Mouse (Mus musculus) ES-E14 (cell line): Measurements from ENCODE around the gene Dgat2. TPM values are rescaled to one million over a fixed set of nuclear protein-coding genes. Genes with fewer than 3 reads are reported as not detected.

ENCODE experiments used
- DNase-seq: peaks from one replicate; pipeline ENCODE4 v3.0.0-alpha.2; 2013; ENCODE audit warnings: low read depth, low spot score
- H3K27ac ChIP-seq: 2 replicates; pipeline ENCODE4 v1.5.1; 2012; ENCODE audit warnings: low read depth, mild to moderate bottlenecking, low read length, moderate library complexity, mixed read lengths; ENCODE audit not compliant: poor library complexity, insufficient read depth, severe bottlenecking
- H3K36me3 ChIP-seq: 2 replicates; pipeline ENCODE4 v1.6.1; 2012; ENCODE audit warnings: mild to moderate bottlenecking, low read length, moderate library complexity, mixed read lengths; ENCODE audit not compliant: control insufficient read depth, poor library complexity, insufficient read depth, severe bottlenecking
- H3K4me1 ChIP-seq, 2 experiments: fragments of 150-350 bp in 1 of 2; sonication (generic) in 1 of 2; 2 replicates each; pipeline ENCODE4 v1.6.1; 2012; ENCODE audit warnings: low read length in 2 of 2, mild to moderate bottlenecking in 1 of 2, mixed read lengths in 1 of 2; ENCODE audit not compliant: control insufficient read depth in 2 of 2, insufficient read depth in 2 of 2, poor library complexity in 1 of 2
- H3K4me3 ChIP-seq, 2 experiments: fragments of 150-350 bp in 1 of 2; sonication (generic) in 1 of 2; 2 replicates each; pipeline ENCODE4 v1.5.1; 2012; ENCODE audit warnings: low read length in 2 of 2, low read depth in 1 of 2, mild to moderate bottlenecking in 1 of 2, mixed read lengths in 1 of 2; ENCODE audit not compliant: insufficient read depth in 1 of 2, poor library complexity in 1 of 2, severe bottlenecking in 1 of 2
- H3K9ac ChIP-seq: 2 replicates; pipeline ENCODE4 v1.6.1; 2012; ENCODE audit warnings: low read depth, mild to moderate bottlenecking, low read length, mixed read lengths; ENCODE audit not compliant: poor library complexity, insufficient read depth, severe bottlenecking
- H3K9me3 ChIP-seq: fragments of 150-350 bp; sonication (generic); 2 replicates; pipeline ENCODE4 v1.6.1; 2012; ENCODE audit warnings: low read depth, mild to moderate bottlenecking, low read length; ENCODE audit not compliant: control insufficient read depth, insufficient read depth
- CHD2 ChIP-seq: IDR thresholded peaks from 2 replicates; pipeline ENCODE4 v1.6.1; 2014; ENCODE audit warnings: mild to moderate bottlenecking, low read depth, low read length, inconsistent platforms
- HCFC1 ChIP-seq: IDR thresholded peaks from 2 replicates; pipeline ENCODE4 v1.6.1; 2012; ENCODE audit warnings: low read length, inconsistent platforms, borderline replicate concordance; ENCODE audit not compliant: insufficient read depth
- MAFK ChIP-seq: IDR thresholded peaks from 2 replicates; pipeline ENCODE4 v1.6.1; 2014; ENCODE audit warnings: mild to moderate bottlenecking, low read depth, low read length, inconsistent platforms; ENCODE audit not compliant: insufficient read depth
- ZC3H11A ChIP-seq: IDR thresholded peaks from 2 replicates; pipeline ENCODE4 v1.6.1; 2012; ENCODE audit warnings: low read depth, mild to moderate bottlenecking, inconsistent platforms, low read length, borderline replicate concordance
- ZNF384 ChIP-seq: IDR thresholded peaks from 2 replicates; pipeline ENCODE4 v1.6.1; 2012; ENCODE audit warnings: low read depth, low read length, inconsistent platforms
- in situ Hi-C, 2 experiments: fragments of 600-800 bp; cut with MboI; formaldehyde crosslinking; loops; one replicate each; pipeline ENCODE4 v1.15.1; 2025; ENCODE audit warnings: low sequenced_read_pairs in 2 of 2, inconsistent platforms in 1 of 2; ENCODE audit not compliant: unreplicated experiment in 2 of 2
- total RNA-seq: library from RNA; depleted of rRNA; stranded (reverse); fragments of 300-350 nt; gene quantifications from 2 replicates; pipeline ENCODE4 v1.2.3, GENCODE M21; 2012

Gene Dgat2
- total RNA-seq, 1 experiment = 17.0 TPM

GRCm38 (mm10) chr7:99172898-99173297 is 9.6 kb downstream of the Dgat2 start:
- H3K27ac ChIP-seq = no peak overlapping the region
- no peak overlapping the region for H3K9ac ChIP-seq
- H3K36me3 ChIP-seq = no peaks in the 10 kb centered on the region
- H3K4me3 ChIP-seq = no peak overlapping the region
- peaks cover 0 to 5% of the 10 kb centered on the region in 2 experiments; a peak in 1 of 4 replicates for H3K4me1 ChIP-seq
- no peaks in the 10 kb centered on the region for H3K9me3 ChIP-seq
- in situ Hi-C loops = no loop called here
- no peak for DNase-seq
- TF ChIP-seq CHD2 = no peak
- TF ChIP-seq ZNF384 = no peak
- TF ChIP-seq HCFC1 = no peak
- TF ChIP-seq ZC3H11A = no peak
- no peak for TF ChIP-seq MAFK

- no peaks in the 10 kb centered on the region for H3K36me3 ChIP-seq
- TF ChIP-seq ZNF384 (no peak), HCFC1 (no peak), MAFK (no peak), CHD2 (no peak), ZC3H11A (no peak)
- in situ Hi-C loops = no loop called here
- no peak overlapping the region for H3K4me3 ChIP-seq
- DNase-seq = peak; percentile 21
- no peaks in the 10 kb centered on the region for H3K9me3 ChIP-seq
- no peak overlapping the region for H3K9ac ChIP-seq
- peaks cover 0 to 5% of the 10 kb centered on the region in 2 experiments; a peak in 1 of 4 replicates for H3K4me1 ChIP-seq
- no peak overlapping the region for H3K27ac ChIP-seq
Observed at GRCm38 (mm10) chr7:99171730-99172463, 10.6 kb downstream of the Dgat2 start.

GRCm38 (mm10) chr7:99170519-99170918 is 12.0 kb downstream of the Dgat2 start:
- Histone ChIP-seq H3K9me3 (no peaks in the 10 kb centered on the region), H3K9ac (no peak overlapping the region), H3K36me3 (no peaks in the 10 kb centered on the region), H3K4me3 (no peak overlapping the region), H3K27ac (no peak overlapping the region), H3K4me1 (peaks cover 0 to 5% of the 10 kb centered on the region in 2 experiments; a peak in 1 of 4 replicates)
- no peak for DNase-seq
- in situ Hi-C loops = no loop called here
- TF ChIP-seq CHD2 = no peak
- no peak for TF ChIP-seq HCFC1
- TF ChIP-seq MAFK = no peak
- no peak for TF ChIP-seq ZC3H11A
- TF ChIP-seq ZNF384 = no peak

- in situ Hi-C loops = no loop called here
- no peaks in the 10 kb centered on the region for H3K9me3 ChIP-seq
- TF ChIP-seq CHD2 (no peak), MAFK (no peak), ZNF384 (no peak), ZC3H11A (no peak)
- no peak overlapping the region for H3K9ac ChIP-seq
- H3K27ac ChIP-seq = no peak overlapping the region
- peaks cover 0 to 5% of the 10 kb centered on the region in 2 experiments; a peak in 1 of 4 replicates for H3K4me1 ChIP-seq
- no peak for DNase-seq
- H3K36me3 ChIP-seq = no peaks in the 10 kb centered on the region
- H3K4me3 ChIP-seq = no peak overlapping the region
Observed at GRCm38 (mm10) chr7:99169717-99170403, 12.7 kb downstream of the Dgat2 start.
